Mouse (Mus musculus): ENCODE measurements around the gene Usp12. TPM values are rescaled to one million over a fixed set of nuclear protein-coding genes. Genes with fewer than 3 reads are reported as not detected.

Usp12 gene
- polyA plus RNA-seq, 1 experiment from 2014 or later = 14.0 TPM

DNA sequence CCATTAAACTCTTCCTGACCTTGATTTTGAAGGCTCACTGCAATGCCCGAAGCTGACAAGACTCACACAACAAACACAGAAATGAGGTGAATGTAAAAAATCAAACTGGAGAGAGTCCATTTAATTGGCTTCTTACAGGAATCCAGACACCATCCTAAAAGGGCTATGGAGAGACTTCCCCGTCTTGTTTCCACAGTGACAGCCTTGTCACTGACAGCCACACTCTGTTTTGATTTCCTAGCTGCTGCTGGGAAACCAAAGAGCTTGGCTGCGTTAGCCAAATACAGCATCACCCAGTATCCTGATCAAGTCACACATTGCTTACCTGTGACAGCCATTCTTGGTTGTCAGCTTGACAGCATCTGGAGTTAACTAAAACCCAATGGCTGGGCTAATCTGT lies 69.8 kb downstream of the Usp12 start:
- no peak overlapping the region for H3K4me2 ChIP-seq (ENCODE audit: low read depth, low read length)
- no peak overlapping the region for H3K9ac ChIP-seq (ENCODE audit: low read depth, low read length)
- no peak for DNase-seq (ENCODE audit: low spot score)
- H3K36me3 ChIP-seq (ENCODE audit: control insufficient read depth, insufficient read depth, low read length) = no peaks in the 10 kb centered on the region
- no peaks in the 10 kb centered on the region for H3K4me1 ChIP-seq (ENCODE audit: control insufficient read depth, insufficient read depth, low read length)
- no peaks in the 10 kb centered on the region for H3K9me3 ChIP-seq (ENCODE audit: control insufficient read depth, low read length)
- H3K27ac ChIP-seq (replicated peaks; ENCODE audit: low read depth, low read length) = no peak overlapping the region
- WGBS = 36% methylated on average over 3 of the region's 3 CpGs
- no peak overlapping the region for H3K4me3 ChIP-seq (ENCODE audit: low read depth, low read length)
- H3K27me3 ChIP-seq (replicated peaks; ENCODE audit: control insufficient read depth, insufficient read depth, low read length) = no peaks in the 10 kb centered on the region
- ATAC-seq (ENCODE audit: low read depth) = no peak; the same call in 1 of the 2 replicates

DNA sequence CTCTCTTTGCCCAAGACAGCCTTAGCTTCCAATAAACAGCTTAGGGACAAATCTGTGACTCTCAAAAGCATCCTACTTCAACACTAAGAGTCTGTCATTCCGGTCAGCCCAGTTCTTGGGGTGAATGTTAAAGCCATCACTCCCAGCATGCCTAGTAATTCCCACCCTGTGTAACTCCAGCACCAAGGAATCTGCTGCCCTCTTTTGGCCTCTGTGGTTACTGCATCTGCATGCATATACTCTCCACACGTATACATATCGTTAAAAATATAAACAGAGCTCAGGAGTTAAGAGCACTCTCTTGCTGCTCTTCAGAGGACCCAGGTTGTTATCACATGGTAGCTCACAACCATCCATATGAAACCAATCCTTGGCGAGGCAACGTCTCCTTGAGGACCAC lies 71.4 kb downstream of the Usp12 start:
- WGBS = 88% methylated on average over 5 of the region's 5 CpGs
- no peak overlapping the region for H3K9ac ChIP-seq (ENCODE audit: low read depth, low read length)
- no peak overlapping the region for H3K27ac ChIP-seq (replicated peaks; ENCODE audit: low read depth, low read length)
- H3K27me3 ChIP-seq (replicated peaks; ENCODE audit: control insufficient read depth, insufficient read depth, low read length) = no peaks in the 10 kb centered on the region
- H3K36me3 ChIP-seq (ENCODE audit: control insufficient read depth, insufficient read depth, low read length) = no peaks in the 10 kb centered on the region
- no peak overlapping the region for H3K4me3 ChIP-seq (ENCODE audit: low read depth, low read length)
- H3K4me2 ChIP-seq (ENCODE audit: low read depth, low read length) = no peak overlapping the region
- no peaks in the 10 kb centered on the region for H3K9me3 ChIP-seq (ENCODE audit: control insufficient read depth, low read length)
- H3K4me1 ChIP-seq (ENCODE audit: control insufficient read depth, insufficient read depth, low read length) = no peaks in the 10 kb centered on the region
- DNase-seq (ENCODE audit: low spot score) (no peak), ATAC-seq (ENCODE audit: low read depth) (no peak)

DNA sequence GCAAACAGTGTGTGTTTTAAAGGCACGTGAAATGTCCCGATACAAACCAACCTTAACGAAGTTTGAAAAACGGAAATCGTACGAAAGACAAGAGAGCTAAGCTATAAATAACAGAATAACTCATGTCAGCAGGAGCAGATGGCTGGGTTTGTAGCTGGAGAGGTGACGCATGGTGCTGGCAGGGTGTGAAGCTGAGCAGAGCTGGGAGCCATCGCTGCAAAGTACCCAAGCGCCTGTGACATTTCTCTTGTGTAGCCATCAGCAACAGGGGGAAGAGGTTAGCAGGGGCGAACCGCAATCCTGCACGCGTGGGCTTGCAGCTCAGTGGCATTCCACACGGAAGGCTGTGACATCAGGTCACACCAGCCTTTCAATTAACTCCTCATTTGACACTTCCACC lies 72.6 kb downstream of the Usp12 start:
- no peaks in the 10 kb centered on the region for H3K36me3 ChIP-seq (ENCODE audit: control insufficient read depth, insufficient read depth, low read length)
- 77% methylated on average over 14 of the region's 14 CpGs for WGBS
- DNase-seq (ENCODE audit: low spot score) (no peak), ATAC-seq (ENCODE audit: low read depth) (no peak)
- H3K9ac ChIP-seq (ENCODE audit: low read depth, low read length) = no peak overlapping the region
- no peak overlapping the region for H3K4me3 ChIP-seq (ENCODE audit: low read depth, low read length)
- H3K27me3 ChIP-seq (replicated peaks; ENCODE audit: control insufficient read depth, insufficient read depth, low read length) = no peaks in the 10 kb centered on the region
- no peaks in the 10 kb centered on the region for H3K9me3 ChIP-seq (ENCODE audit: control insufficient read depth, low read length)
- H3K4me2 ChIP-seq (ENCODE audit: low read depth, low read length) = no peak overlapping the region
- no peaks in the 10 kb centered on the region for H3K4me1 ChIP-seq (ENCODE audit: control insufficient read depth, insufficient read depth, low read length)
- no peak overlapping the region for H3K27ac ChIP-seq (replicated peaks; ENCODE audit: low read depth, low read length)

DNA sequence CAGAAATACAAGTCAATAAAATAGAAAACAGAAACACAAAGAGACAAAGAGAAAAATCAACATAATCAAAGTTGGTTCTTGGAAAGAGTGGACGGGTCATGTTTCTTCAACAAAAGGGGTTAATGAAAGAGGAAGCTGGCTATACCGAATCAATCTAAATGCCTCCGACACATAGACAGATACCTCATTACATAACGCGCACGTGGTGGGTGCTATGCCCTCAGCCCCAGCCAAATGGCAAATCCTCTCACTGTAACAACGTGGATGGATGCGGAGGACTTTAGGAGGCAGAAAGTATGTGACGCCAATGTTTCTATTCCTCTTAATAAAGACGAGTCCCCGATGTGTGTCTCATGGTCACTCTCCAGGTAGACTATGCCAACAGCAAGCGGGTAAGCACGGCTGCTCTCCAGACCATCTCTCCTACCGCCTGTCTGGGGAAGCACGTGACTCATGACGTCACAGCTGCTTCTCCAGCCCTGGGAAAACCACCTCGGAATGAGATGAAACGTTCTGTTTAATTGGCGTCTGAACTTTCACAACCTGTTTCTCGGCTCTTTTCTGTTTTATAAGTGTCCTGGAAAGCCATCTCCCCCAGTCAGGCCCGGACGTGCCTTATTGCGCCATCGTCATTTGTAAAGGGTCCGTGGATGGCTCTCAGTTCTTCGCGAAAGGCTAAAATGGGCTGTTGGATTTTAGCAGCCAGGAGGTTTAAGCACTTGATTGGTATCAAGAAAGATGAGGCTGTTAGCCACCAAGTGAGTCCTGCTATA lies 75.0 kb downstream of the Usp12 start:
- no peak overlapping the region for H3K27ac ChIP-seq (replicated peaks; ENCODE audit: low read depth, low read length)
- H3K4me2 ChIP-seq (ENCODE audit: low read depth, low read length) = no peak overlapping the region
- 79% methylated on average over 27 of the region's 27 CpGs for WGBS
- H3K4me1 ChIP-seq (ENCODE audit: control insufficient read depth, insufficient read depth, low read length) = no peaks in the 10 kb centered on the region
- H3K27me3 ChIP-seq (replicated peaks; ENCODE audit: control insufficient read depth, insufficient read depth, low read length) = no peaks in the 10 kb centered on the region
- H3K36me3 ChIP-seq (ENCODE audit: control insufficient read depth, insufficient read depth, low read length) = no peaks in the 10 kb centered on the region
- H3K9ac ChIP-seq (ENCODE audit: low read depth, low read length) = no peak overlapping the region
- no peak overlapping the region for H3K4me3 ChIP-seq (ENCODE audit: low read depth, low read length)
- ATAC-seq (ENCODE audit: low read depth) = no peak
- no peak for DNase-seq (ENCODE audit: low spot score)
- H3K9me3 ChIP-seq (ENCODE audit: control insufficient read depth, low read length) = no peaks in the 10 kb centered on the region

DNA sequence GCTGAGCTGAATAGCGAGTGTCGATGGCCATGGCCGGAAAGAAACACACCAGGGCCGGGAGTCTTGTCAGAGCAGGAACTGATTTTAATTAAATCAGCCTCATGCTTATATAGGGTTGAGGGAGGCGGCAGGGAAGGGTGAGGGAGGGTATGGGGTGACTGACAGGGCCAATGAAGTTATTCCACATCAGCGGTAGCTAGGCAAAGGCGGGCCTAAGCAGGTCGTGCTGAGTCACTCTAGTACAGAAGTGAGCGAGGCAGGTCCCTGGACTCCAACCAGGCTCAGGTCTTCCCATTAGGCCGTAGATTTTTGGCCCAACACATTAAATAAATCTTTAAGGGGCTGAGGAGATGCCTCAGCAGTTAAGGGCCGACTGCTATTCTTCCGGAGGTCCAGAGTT lies 81.0 kb downstream of the Usp12 start:
- H3K4me3 ChIP-seq (ENCODE audit: low read depth, low read length) = no peak overlapping the region
- no peaks in the 10 kb centered on the region for H3K27me3 ChIP-seq (replicated peaks; ENCODE audit: control insufficient read depth, insufficient read depth, low read length)
- WGBS = 88% methylated on average over 12 of the region's 12 CpGs
- H3K4me1 ChIP-seq (ENCODE audit: control insufficient read depth, insufficient read depth, low read length) = no peaks in the 10 kb centered on the region
- H3K4me2 ChIP-seq (ENCODE audit: low read depth, low read length) = no peak overlapping the region
- no peaks in the 10 kb centered on the region for H3K36me3 ChIP-seq (ENCODE audit: control insufficient read depth, insufficient read depth, low read length)
- no peak overlapping the region for H3K27ac ChIP-seq (replicated peaks; ENCODE audit: low read depth, low read length)
- H3K9ac ChIP-seq (ENCODE audit: low read depth, low read length) = no peak overlapping the region
- no peak for ATAC-seq (ENCODE audit: low read depth)
- DNase-seq (ENCODE audit: low spot score) = no peak
- no peaks in the 10 kb centered on the region for H3K9me3 ChIP-seq (ENCODE audit: control insufficient read depth, low read length)

DNA sequence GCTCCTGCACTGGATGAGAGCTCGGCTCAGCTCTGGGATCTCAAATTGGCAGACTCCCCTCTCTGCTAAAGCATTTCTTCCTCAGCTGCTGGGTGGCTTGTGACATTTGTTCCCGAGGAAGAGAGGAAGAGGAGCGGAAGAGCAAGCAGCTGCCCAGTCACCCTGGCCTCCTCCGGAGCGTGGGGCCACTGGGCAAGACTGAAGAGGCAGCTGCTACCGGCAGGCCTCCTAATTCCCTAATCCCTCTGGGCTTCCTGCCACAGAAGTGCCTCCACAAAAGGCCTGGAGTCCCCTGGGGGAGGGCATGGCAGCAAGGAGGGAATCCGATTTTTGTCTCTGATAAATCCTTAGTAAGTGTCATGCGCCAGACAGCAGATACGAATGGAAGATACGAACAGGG lies 81.7 kb downstream of the Usp12 start:
- H3K4me3 ChIP-seq (ENCODE audit: low read depth, low read length) = no peak overlapping the region
- 0 out of 2 replicates have a peak overlapping the region, but pooled peaks have one; percentile 11 for H3K9ac ChIP-seq (ENCODE audit: low read depth, low read length)
- WGBS = 56% methylated on average over 10 of the region's 10 CpGs
- ATAC-seq (ENCODE audit: low read depth) = peak; percentile 65
- H3K27me3 ChIP-seq (replicated peaks; ENCODE audit: control insufficient read depth, insufficient read depth, low read length) = no peaks in the 10 kb centered on the region
- H3K9me3 ChIP-seq (ENCODE audit: control insufficient read depth, low read length) = no peaks in the 10 kb centered on the region
- H3K27ac ChIP-seq (replicated peaks; ENCODE audit: low read depth, low read length) = peak overlapping the region; percentile 68
- 0 out of 2 replicates have a peak overlapping the region, but pooled peaks have one; percentile 12 for H3K4me2 ChIP-seq (ENCODE audit: low read depth, low read length)
- H3K4me1 ChIP-seq (ENCODE audit: control insufficient read depth, insufficient read depth, low read length) = no peaks in the 10 kb centered on the region
- DNase-seq (ENCODE audit: low spot score) = peak; percentile 90
- no peaks in the 10 kb centered on the region for H3K36me3 ChIP-seq (ENCODE audit: control insufficient read depth, insufficient read depth, low read length)

- no peaks in the 10 kb centered on the region for H3K4me1 ChIP-seq (ENCODE audit: control insufficient read depth, insufficient read depth, low read length)
- 0 out of 2 replicates have a peak overlapping the region, but pooled peaks have one; percentile 11 for H3K9ac ChIP-seq (ENCODE audit: low read depth, low read length)
- DNase-seq (ENCODE audit: low spot score) (peak; percentile 62), ATAC-seq (ENCODE audit: low read depth) (peak; percentile 81)
- H3K27ac ChIP-seq (replicated peaks; ENCODE audit: low read depth, low read length) = peak overlapping the region; percentile 68
- no peaks in the 10 kb centered on the region for H3K36me3 ChIP-seq (ENCODE audit: control insufficient read depth, insufficient read depth, low read length)
- no peaks in the 10 kb centered on the region for H3K27me3 ChIP-seq (replicated peaks; ENCODE audit: control insufficient read depth, insufficient read depth, low read length)
- peaks cover 4% of the 10 kb centered on the region; the same call in 1 of the 2 replicates for H3K9me3 ChIP-seq (ENCODE audit: control insufficient read depth, low read length)
- H3K4me2 ChIP-seq (ENCODE audit: low read depth, low read length) = 0 out of 2 replicates have a peak overlapping the region, but pooled peaks have one; percentile 12
- WGBS = 61% methylated on average over 17 of the region's 18 CpGs
- no peak overlapping the region for H3K4me3 ChIP-seq (ENCODE audit: low read depth, low read length)
These were observed 82.4 kb downstream of the Usp12 start for GRCm38 (mm10) chr5:146712282-146712918.

GRCm38 (mm10) chr5:146709361-146709760 lies 85.4 kb downstream of the Usp12 start:
- H3K4me3 ChIP-seq (ENCODE audit: low read depth, low read length) = no peak overlapping the region
- H3K27me3 ChIP-seq (replicated peaks; ENCODE audit: control insufficient read depth, insufficient read depth, low read length) = no peaks in the 10 kb centered on the region
- H3K9ac ChIP-seq (ENCODE audit: low read depth, low read length) = no peak overlapping the region
- H3K27ac ChIP-seq (replicated peaks; ENCODE audit: low read depth, low read length) = peak overlapping the region; percentile 57; the same call in 1 of the 2 replicates
- DNase-seq (ENCODE audit: low spot score) = peak; percentile 73
- no peaks in the 10 kb centered on the region for H3K4me1 ChIP-seq (ENCODE audit: control insufficient read depth, insufficient read depth, low read length)
- no peak overlapping the region for H3K4me2 ChIP-seq (ENCODE audit: low read depth, low read length)
- 28% methylated on average over 3 of the region's 3 CpGs for WGBS
- peaks cover 4% of the 10 kb centered on the region; the same call in 1 of the 2 replicates for H3K9me3 ChIP-seq (ENCODE audit: control insufficient read depth, low read length)
- ATAC-seq (ENCODE audit: low read depth) = peak; percentile 50; the same call in 1 of the 2 replicates
- no peaks in the 10 kb centered on the region for H3K36me3 ChIP-seq (ENCODE audit: control insufficient read depth, insufficient read depth, low read length)
